Mouse (Mus musculus): Measurements from ENCODE around the gene Nphs2.

The Nphs2 gene

DNA sequence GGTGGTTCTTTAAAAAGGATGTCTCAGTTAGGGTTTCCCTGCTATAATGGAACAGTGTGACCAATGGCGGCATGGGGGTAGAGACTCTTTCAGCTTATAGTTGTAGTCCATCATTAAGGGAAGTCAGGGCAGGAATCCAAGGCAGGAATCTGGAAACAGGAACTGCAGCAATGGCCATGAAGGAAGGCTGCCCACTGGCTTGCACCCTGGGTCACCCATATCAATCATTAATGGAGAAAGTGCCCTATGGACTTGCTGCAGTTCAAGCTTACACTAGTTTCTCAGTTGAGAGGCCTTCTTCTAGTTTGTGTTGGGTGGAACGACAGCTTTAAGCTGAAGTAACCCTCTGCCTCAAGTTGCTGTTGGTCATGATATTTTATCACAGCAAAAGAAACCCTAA, 41.9 kb downstream of the Nphs2 start:
- DNase-seq (ENCODE audit: extremely low read depth, low read depth, low spot score): no peak

DNA sequence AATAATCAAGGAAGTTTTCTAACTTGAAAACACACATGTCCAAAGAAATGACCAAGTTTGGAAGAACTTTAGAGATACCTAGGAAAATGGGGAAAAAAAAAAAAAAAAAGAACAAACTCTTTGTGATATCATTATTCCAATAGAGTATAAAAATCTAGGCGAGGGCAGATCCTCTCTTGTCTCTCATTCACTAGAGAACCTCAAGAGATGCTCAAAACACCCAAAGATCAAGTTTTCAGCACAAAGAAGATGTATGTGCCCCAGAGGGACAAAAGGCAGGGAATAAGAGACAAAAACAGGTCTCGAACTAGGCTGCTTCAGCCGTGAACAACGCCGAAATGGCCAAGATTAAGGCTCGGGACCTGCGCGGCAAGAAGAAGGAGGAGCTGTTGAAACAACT, 55.2 kb downstream of the Nphs2 start, which contains the start of gene Gm2000:
Gene Gm2000 (plus strand): TSS at position 301 of the 400 bp plus-strand sequence.
- DNase-seq (ENCODE audit: extremely low read depth, low read depth, low spot score): no peak
